Mouse (Mus musculus) liver, embryonic 16.5 days (tissue): Measurements from ENCODE around the gene Ctnna2. TPM values are rescaled to one million over a fixed set of nuclear protein-coding genes. Genes with fewer than 3 reads are reported as not detected.

Source experiments
- ATAC-seq: fragments of 200-750 bp; cut with Nextera tagmentation; 2 replicates; pipeline ENCODE4 v1.8.0; 2017; ENCODE audit warnings: low read depth, mild to moderate bottlenecking, moderate number of reproducible peaks, moderate library complexity
- H3K27ac ChIP-seq: fragments of 300-500 bp; sonication (generic); 2 replicates; pipeline ENCODE4 v1.5.1; 2014; ENCODE audit warnings: mild to moderate bottlenecking, low read length
- H3K27me3 ChIP-seq: fragments of 300-500 bp; sonication (generic); 2 replicates; pipeline ENCODE4 v1.6.1; 2014; ENCODE audit warnings: low read depth, low read length, mixed read lengths; ENCODE audit not compliant: control insufficient read depth, insufficient read depth
- H3K36me3 ChIP-seq: fragments of 300-500 bp; sonication (generic); 2 replicates; pipeline ENCODE4 v1.6.1; 2014; ENCODE audit warnings: mild to moderate bottlenecking; ENCODE audit not compliant: control insufficient read depth, insufficient read depth
- H3K4me1 ChIP-seq: fragments of 300-500 bp; sonication (generic); 2 replicates; pipeline ENCODE4 v1.6.1; 2014; ENCODE audit warnings: low read depth, low read length, mixed read lengths; ENCODE audit not compliant: control insufficient read depth
- H3K4me2 ChIP-seq: fragments of 300-500 bp; sonication (generic); 2 replicates; pipeline ENCODE4 v1.6.1; 2014; ENCODE audit warnings: low read depth, low read length, mixed read lengths
- H3K4me3 ChIP-seq: fragments of 300-500 bp; sonication (generic); 2 replicates; pipeline ENCODE4 v1.5.1; 2014; ENCODE audit warnings: low read depth, mild to moderate bottlenecking, low read length
- H3K9ac ChIP-seq: fragments of 300-500 bp; sonication (generic); 2 replicates; pipeline ENCODE4 v1.6.1; 2014; ENCODE audit warnings: low read depth, low read length
- H3K9me3 ChIP-seq: fragments of 300-500 bp; sonication (generic); replicated peaks from 2 replicates; pipeline ENCODE4 v1.6.1; 2016; ENCODE audit warnings: low read length; ENCODE audit not compliant: control insufficient read depth
- WGBS: fragments of 180-500 bp; shearing (Covaris S2); extraction: QIAGEN DNeasy Blood & Tissue Kit; methylation state at CpG from one replicate; pipeline ENCODE4 v1.1.7; 2014; ENCODE audit not compliant: insufficient replicate concordance; 5-methylcytosine and 5-hydroxymethylcytosine counted together
- polyA plus RNA-seq: library from polyadenylated mRNA; unstranded; fragments of >200 nt; fragmentation: Nextera tagmentation; extraction: Ambion mirVana; gene quantifications from 2 replicates; pipeline ENCODE4 v1.2.1, GENCODE M21; 2015

Ctnna2 gene
- polyA plus RNA-seq, 1 experiment from 2014 or later, result 0.12 TPM

DNA sequence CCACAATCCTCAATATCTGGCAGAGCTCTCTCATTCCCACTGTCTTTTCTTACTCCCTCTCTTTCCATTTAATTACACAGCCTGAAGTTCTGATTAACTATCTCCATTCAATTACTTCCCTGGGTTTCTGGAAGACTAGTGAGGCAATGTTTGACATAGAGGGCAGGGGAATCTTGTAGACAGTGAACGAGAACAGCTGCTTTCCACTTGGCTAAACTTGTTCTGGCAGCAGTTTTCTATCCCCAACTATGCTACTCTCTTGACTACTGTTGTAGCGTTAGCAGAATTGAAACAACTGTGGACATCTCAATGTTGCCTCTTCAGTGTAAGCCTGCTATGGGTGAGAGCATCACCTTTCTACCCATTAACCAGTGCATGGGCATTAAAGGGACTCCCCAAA, 463.0 kb downstream of the Ctnna2 start:
- no peak overlapping the region for H3K4me3 ChIP-seq
- no peak for ATAC-seq
- H3K4me2 ChIP-seq, result no peak overlapping the region
- H3K36me3 ChIP-seq, result no peaks in the 10 kb centered on the region
- H3K4me1 ChIP-seq, result no peaks in the 10 kb centered on the region
- H3K9ac ChIP-seq, result no peak overlapping the region
- WGBS, result 60% methylated on average over 2 of the region's 2 CpGs
- H3K27ac ChIP-seq, result no peak overlapping the region
- H3K27me3 ChIP-seq, result no peaks in the 10 kb centered on the region
- H3K9me3 ChIP-seq, result no peaks in the 10 kb centered on the region

DNA sequence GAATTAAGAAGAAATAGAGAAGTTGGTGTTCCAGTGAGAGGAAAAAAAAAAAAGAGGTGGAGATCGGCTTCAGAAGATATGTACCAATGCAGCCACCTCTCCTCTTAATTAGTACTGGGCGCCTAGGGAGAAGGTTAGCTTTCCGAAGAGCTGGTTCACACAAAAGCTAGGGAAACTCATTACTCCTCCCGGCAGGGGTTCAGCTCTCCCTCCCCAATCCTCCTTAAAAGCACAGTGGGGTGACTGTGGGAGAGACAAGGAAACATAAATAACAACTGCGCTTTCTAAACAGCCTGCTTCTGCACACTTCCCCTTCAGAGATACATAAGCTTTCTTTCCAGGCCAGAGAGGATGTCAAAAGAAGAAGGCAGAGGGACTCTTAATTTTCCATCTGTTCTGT, 467.7 kb downstream of the Ctnna2 start:
- Histone ChIP-seq H3K4me2 (no peak overlapping the region), H3K4me1 (no peaks in the 10 kb centered on the region), H3K36me3 (no peaks in the 10 kb centered on the region), H3K9me3 (no peaks in the 10 kb centered on the region), H3K27me3 (no peaks in the 10 kb centered on the region), H3K4me3 (no peak overlapping the region), H3K27ac (no peak overlapping the region), H3K9ac (no peak overlapping the region)
- ATAC-seq, result no peak
- 19% methylated on average over 5 of the region's 5 CpGs for WGBS

DNA sequence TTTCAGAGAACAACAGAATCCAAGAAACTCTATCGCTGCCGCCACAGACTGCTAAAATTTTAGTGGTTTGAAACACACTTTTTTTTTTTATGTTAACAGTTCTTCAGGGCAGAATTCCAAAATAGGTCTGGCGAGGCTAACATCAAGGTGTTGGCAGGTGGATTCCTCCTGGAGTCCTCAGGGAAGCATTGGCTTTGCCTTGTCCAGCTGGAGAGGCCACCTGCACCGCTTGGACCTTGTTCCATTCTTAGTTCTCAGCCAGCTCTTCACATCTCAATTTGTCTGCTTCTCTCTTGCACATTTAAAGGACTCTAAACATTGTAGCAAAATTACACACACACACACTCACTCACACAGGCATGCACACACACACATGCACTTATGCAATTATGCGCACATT, 487.8 kb downstream of the Ctnna2 start:
- H3K36me3 ChIP-seq, result no peaks in the 10 kb centered on the region
- WGBS, result 71% methylated on average over 5 of the region's 5 CpGs
- no peak overlapping the region for H3K4me3 ChIP-seq
- H3K9ac ChIP-seq, result no peak overlapping the region
- H3K27ac ChIP-seq, result no peak overlapping the region
- no peaks in the 10 kb centered on the region for H3K4me1 ChIP-seq
- ATAC-seq, result no peak
- no peaks in the 10 kb centered on the region for H3K9me3 ChIP-seq
- no peaks in the 10 kb centered on the region for H3K27me3 ChIP-seq
- H3K4me2 ChIP-seq, result no peak overlapping the region

DNA sequence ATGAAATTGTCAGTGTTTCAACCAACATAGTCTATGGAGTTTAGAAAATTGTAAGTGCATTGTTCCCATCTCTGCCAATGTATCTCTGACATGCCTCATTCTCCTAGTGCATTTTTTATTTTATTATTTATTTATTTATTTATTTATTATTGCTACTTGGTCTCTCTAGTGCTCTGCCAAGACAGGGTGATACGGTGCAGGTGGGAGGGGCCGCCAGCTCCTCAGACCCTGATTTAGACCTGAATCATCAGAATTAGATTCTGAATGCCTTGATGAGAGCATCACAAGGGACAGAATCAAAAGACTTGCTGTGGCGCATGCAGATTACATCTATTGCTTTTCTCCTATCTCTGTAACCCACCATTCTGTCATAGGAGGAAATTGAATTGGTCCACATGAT, 492.8 kb downstream of the Ctnna2 start:
- Histone ChIP-seq H3K9me3 (no peaks in the 10 kb centered on the region), H3K4me3 (no peak overlapping the region), H3K4me2 (no peak overlapping the region), H3K27ac (no peak overlapping the region), H3K27me3 (no peaks in the 10 kb centered on the region), H3K9ac (no peak overlapping the region), H3K36me3 (no peaks in the 10 kb centered on the region), H3K4me1 (no peaks in the 10 kb centered on the region)
- 62% methylated on average over 3 of the region's 3 CpGs for WGBS
- ATAC-seq, result no peak

DNA sequence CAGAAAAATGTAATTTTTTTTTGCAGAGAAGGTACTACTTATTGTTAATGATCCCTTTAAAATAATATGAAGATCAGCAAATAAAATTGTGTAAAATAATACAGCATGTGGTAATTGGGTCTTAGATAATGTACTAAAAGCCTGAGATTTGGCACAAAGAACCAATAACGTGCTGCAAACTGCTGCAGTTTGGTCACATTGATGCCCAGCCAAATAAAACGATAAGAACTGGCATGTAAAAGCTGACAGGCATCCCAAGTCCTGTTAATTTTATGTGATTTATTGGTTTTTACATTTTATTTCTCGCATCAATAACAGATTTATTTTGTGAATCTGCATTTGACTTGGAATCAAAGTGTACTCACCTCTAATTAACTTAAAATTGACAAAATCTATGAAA, 497.4 kb downstream of the Ctnna2 start:
- no peaks in the 10 kb centered on the region for H3K27me3 ChIP-seq
- no peak overlapping the region for H3K4me2 ChIP-seq
- no peaks in the 10 kb centered on the region for H3K9me3 ChIP-seq
- ATAC-seq, result no peak
- no peak overlapping the region for H3K9ac ChIP-seq
- no peak overlapping the region for H3K27ac ChIP-seq
- H3K4me1 ChIP-seq, result no peaks in the 10 kb centered on the region
- 55% methylated on average over 3 of the region's 3 CpGs for WGBS
- no peaks in the 10 kb centered on the region for H3K36me3 ChIP-seq
- no peak overlapping the region for H3K4me3 ChIP-seq

DNA sequence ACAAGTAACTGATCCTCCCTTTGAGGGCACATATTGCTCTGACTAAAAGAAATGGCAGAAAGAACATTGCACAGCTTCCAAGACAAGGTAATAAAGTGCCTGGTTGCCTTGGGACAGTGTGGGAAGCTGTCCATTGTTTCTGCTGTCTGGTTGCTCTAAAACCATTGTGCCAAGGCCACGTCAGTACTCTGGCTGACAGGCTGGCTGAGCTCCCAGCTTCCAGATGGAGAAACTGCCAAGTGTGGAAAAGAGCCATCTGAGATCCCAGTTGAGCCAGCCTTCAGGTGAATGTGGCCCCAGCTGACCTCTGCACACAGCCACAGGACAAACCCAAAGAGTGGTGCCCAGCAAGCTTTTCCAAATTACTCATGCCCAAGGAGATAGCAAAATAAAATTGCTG, 504.1 kb downstream of the Ctnna2 start:
- H3K4me3 ChIP-seq, result no peak overlapping the region
- no peaks in the 10 kb centered on the region for H3K36me3 ChIP-seq
- H3K27ac ChIP-seq, result no peak overlapping the region
- no peaks in the 10 kb centered on the region for H3K27me3 ChIP-seq
- H3K4me1 ChIP-seq, result no peaks in the 10 kb centered on the region
- WGBS, result 25% methylated on average over 1 of the region's 1 CpGs
- no peak overlapping the region for H3K4me2 ChIP-seq
- H3K9me3 ChIP-seq, result no peaks in the 10 kb centered on the region
- no peak for ATAC-seq
- no peak overlapping the region for H3K9ac ChIP-seq

DNA sequence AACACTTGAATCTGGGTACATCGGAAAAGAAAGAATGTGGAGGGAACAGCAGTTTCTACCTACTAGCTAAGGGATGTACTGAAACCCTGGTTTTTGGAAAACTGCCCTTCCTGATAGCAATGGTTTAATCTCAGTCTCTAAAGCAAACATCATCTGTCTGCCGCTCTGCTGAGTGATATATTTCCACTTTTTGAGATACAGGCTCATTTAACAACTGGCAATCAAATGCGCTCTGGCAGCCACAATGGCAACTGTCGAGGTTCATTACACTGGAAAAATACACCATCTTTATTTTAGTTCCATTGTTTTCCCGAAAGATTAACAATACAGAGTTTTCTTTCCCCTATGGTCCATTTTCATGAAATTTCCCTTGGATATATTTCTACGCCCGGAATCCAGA, 506.2 kb downstream of the Ctnna2 start:
- 72% methylated on average over 7 of the region's 7 CpGs for WGBS
- Histone ChIP-seq H3K36me3 (no peaks in the 10 kb centered on the region), H3K9ac (no peak overlapping the region), H3K9me3 (no peaks in the 10 kb centered on the region), H3K4me2 (no peak overlapping the region), H3K4me3 (no peak overlapping the region), H3K27me3 (no peaks in the 10 kb centered on the region), H3K27ac (no peak overlapping the region), H3K4me1 (no peaks in the 10 kb centered on the region)
- ATAC-seq, result no peak

DNA sequence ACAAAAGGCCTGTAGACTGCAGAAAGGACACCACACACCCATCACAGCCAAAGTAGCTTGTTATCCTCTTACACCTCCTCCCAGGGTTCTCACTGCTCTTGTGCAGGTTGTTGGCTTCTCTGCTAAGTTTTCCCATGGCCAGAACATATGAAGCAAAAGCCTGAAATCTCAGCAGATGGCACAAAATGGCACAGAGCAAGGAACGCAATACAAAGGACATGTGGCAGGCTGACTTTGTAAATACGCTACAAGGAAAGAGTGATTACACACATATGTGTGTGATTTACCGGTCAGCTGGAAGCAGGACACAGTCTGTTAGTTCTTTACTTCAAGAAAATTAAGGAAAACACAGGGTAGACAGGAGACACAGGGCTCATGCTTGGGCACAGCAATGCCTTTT, 511.4 kb downstream of the Ctnna2 start:
- Histone ChIP-seq H3K27me3 (no peaks in the 10 kb centered on the region), H3K4me3 (no peak overlapping the region), H3K4me1 (no peaks in the 10 kb centered on the region), H3K27ac (no peak overlapping the region), H3K9ac (no peak overlapping the region), H3K36me3 (no peaks in the 10 kb centered on the region), H3K9me3 (no peaks in the 10 kb centered on the region), H3K4me2 (no peak overlapping the region)
- 73% methylated on average over 3 of the region's 3 CpGs for WGBS
- no peak for ATAC-seq

DNA sequence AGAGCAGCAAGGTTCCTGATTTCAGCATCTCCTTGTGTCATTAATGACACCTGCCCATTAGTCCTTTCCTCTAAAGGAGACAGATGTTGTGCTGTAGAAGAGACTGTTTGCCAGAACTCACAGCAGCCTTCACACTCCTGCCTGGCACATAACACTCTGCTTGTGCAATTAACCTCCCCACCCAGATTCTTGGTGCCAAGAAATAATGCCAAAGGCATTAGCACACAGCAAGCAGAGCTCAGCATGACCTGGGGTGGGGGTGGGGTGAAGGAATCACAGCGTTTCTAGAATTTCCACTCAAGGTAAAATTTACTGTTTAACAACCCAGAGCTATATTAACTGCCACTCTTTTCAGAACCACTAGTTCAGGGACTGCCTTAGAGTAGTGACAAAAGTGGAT, 516.8 kb downstream of the Ctnna2 start:
- no peak for ATAC-seq
- Histone ChIP-seq H3K4me3 (no peak overlapping the region), H3K4me1 (no peaks in the 10 kb centered on the region), H3K9ac (no peak overlapping the region), H3K9me3 (no peaks in the 10 kb centered on the region), H3K4me2 (no peak overlapping the region), H3K27me3 (no peaks in the 10 kb centered on the region), H3K36me3 (no peaks in the 10 kb centered on the region), H3K27ac (no peak overlapping the region)
- 40% methylated on average over 1 of the region's 1 CpGs for WGBS

DNA sequence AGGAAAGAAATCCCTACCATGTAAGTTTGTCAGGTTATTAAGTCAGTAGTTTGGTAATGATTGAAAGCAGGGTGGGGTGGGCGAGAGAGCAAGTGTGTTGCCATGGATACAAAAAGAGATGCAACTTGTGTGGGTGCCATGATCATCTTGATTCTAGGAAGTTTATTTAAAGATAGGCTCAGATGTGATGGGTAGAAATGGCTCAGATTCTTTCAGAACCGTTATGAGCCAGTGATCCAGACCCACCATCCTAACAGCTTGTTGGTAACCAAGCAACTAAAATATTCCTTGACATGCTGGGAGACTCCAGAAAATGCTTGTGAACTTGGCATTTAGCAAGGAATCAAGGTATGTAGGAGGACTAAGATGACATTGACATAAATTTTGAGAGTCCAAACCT, 521.6 kb downstream of the Ctnna2 start:
- Histone ChIP-seq H3K36me3 (no peaks in the 10 kb centered on the region), H3K9ac (no peak overlapping the region), H3K4me3 (no peak overlapping the region), H3K27me3 (no peaks in the 10 kb centered on the region), H3K9me3 (no peaks in the 10 kb centered on the region), H3K27ac (no peak overlapping the region), H3K4me2 (no peak overlapping the region), H3K4me1 (no peaks in the 10 kb centered on the region)
- 62% methylated on average over 2 of the region's 2 CpGs for WGBS
- ATAC-seq, result no peak
